26 mouse cellular contexts compared by ENCODE assay signal in genomic region chr15:97462006-97462405, GRCm38 (mm10).
A peak's percentile ranks its signal among the peaks of the same experiment; 100 is the strongest.
DNase-seq lines count a peak whose midpoint lies in the region; ATAC-seq and TF ChIP-seq lines count a peak whose summit lies in the region.
"Had no signal": no experiment of that assay in that cellular context is flagged by ENCODE, and none has a peak within 500 bp of the region (broad histone marks: within the 10 kb centered on the region; RNA-seq: fewer than 3 reads in every experiment).

No protein-coding gene starts in this region.

- TF ChIP-seq EP300 in lung, postnatal 0 days (IDR thresholded peaks at IDR 0.05) = no peak

- TF ChIP-seq CTCF in lung, postnatal 0 days (IDR thresholded peaks at IDR 0.05) = no peak

- no peak overlapping the region for H3K9ac ChIP-seq in lung, postnatal 0 days (replicated peaks; ENCODE audit: low read depth)
- H3K9ac ChIP-seq: embryonic facial prominence, embryonic 13.5 days; forebrain, embryonic 12.5 days; forebrain, embryonic 15.5 days; heart, embryonic 12.5 days; heart, embryonic 15.5 days; hindbrain, embryonic 12.5 days; hindbrain, embryonic 15.5 days had no signal

- peak; percentile 50 for DNase-seq in kidney, postnatal 10 days
- no peak for DNase-seq in kidney, postnatal 36 days
- DNase-seq in lung, postnatal 0 days (ENCODE audit: low spot score) = peak; percentile 22
- no peak for DNase-seq in lung, postnatal 10 days
- DNase-seq in thymus, postnatal 14 days = peak; percentile 2
- no peak for DNase-seq in thymus, postnatal 25 days
- DNase-seq: adrenal gland, adult 8-10 months; adrenal gland, postnatal 25 days; cerebellum, adult 11-12 months; cerebellum, adult 8-10 months; cerebellum, postnatal 10 days; cerebellum, postnatal 36 days; embryo, embryonic 11 days; gastrocnemius, postnatal 25 days; heart, postnatal 10 days had no signal

- no peaks in the 10 kb centered on the region for H3K9me3 ChIP-seq in lung, postnatal 0 days (ENCODE audit: low read length)
- H3K9me3 ChIP-seq: embryonic facial prominence, embryonic 10.5 days; embryonic facial prominence, embryonic 13.5 days; forebrain, embryonic 12.5 days; forebrain, embryonic 15.5 days; heart, embryonic 12.5 days; heart, embryonic 15.5 days; hindbrain, embryonic 12.5 days; hindbrain, embryonic 15.5 days had no signal

- no peaks in the 10 kb centered on the region for H3K27me3 ChIP-seq in lung, postnatal 0 days (replicated peaks; ENCODE audit: insufficient read depth, low read length)
- H3K27me3 ChIP-seq: forebrain, embryonic 12.5 days; forebrain, embryonic 15.5 days; heart, embryonic 12.5 days; heart, embryonic 15.5 days; hindbrain, embryonic 12.5 days; hindbrain, embryonic 15.5 days had no signal

- H3K4me3 ChIP-seq in lung, postnatal 0 days (ENCODE audit: low read depth, low read length) = no peak overlapping the region
- H3K4me3 ChIP-seq: embryonic facial prominence, embryonic 10.5 days; embryonic facial prominence, embryonic 13.5 days; erythroblast, embryonic 14.5 days; forebrain, embryonic 12.5 days; forebrain, embryonic 15.5 days; heart, embryonic 12.5 days; heart, embryonic 15.5 days; hindbrain, embryonic 12.5 days; hindbrain, embryonic 15.5 days had no signal

- 71% methylated on average over 7 of the region's 7 CpGs for WGBS in lung, postnatal 0 days

- H3K4me1 ChIP-seq in lung, postnatal 0 days (ENCODE audit: insufficient read depth, low read depth, low read length) = no peaks in the 10 kb centered on the region
- H3K4me1 ChIP-seq: forebrain, embryonic 12.5 days; forebrain, embryonic 15.5 days; heart, embryonic 15.5 days; hindbrain, embryonic 12.5 days; hindbrain, embryonic 15.5 days had no signal

- H3K4me2 ChIP-seq in lung, postnatal 0 days (replicated peaks; ENCODE audit: low read depth, low read length) = no peak overlapping the region
- H3K4me2 ChIP-seq: embryonic facial prominence, embryonic 13.5 days; forebrain, embryonic 12.5 days; forebrain, embryonic 15.5 days; heart, embryonic 12.5 days; heart, embryonic 15.5 days; hindbrain, embryonic 12.5 days; hindbrain, embryonic 15.5 days had no signal

- no peak overlapping the region for H3K27ac ChIP-seq in lung, postnatal 0 days (ENCODE audit: low read length)
- H3K27ac ChIP-seq: embryonic facial prominence, embryonic 10.5 days; embryonic facial prominence, embryonic 13.5 days; forebrain, embryonic 12.5 days; forebrain, embryonic 15.5 days; heart, embryonic 15.5 days; hindbrain, embryonic 12.5 days; hindbrain, embryonic 15.5 days had no signal

- ATAC-seq in lung, postnatal 0 days = no peak
- ATAC-seq: activated CD4-positive, CD25-positive, alpha-beta regulatory T cell, adult 4 months; CD4-positive, CD25-positive, alpha-beta regulatory T cell, adult 4 months; forebrain, embryonic 15.5 days had no signal

- H3K36me3 ChIP-seq in lung, postnatal 0 days (ENCODE audit: insufficient read depth, low read length) = no peaks in the 10 kb centered on the region
- H3K36me3 ChIP-seq: embryonic facial prominence, embryonic 10.5 days; embryonic facial prominence, embryonic 13.5 days; forebrain, embryonic 12.5 days; forebrain, embryonic 15.5 days; heart, embryonic 12.5 days; heart, embryonic 15.5 days; hindbrain, embryonic 12.5 days; hindbrain, embryonic 15.5 days had no signal

Comparison
In these comparisons a context has a peak if more than half of its experiments do, and no peak if none do; other contexts are left out.
1. DNase-seq: peak in kidney, postnatal 10 days (single experiment), lung, postnatal 0 days (single experiment) and thymus, postnatal 14 days (single experiment); none in kidney, postnatal 36 days (0 of 2), lung, postnatal 10 days (single experiment) and thymus, postnatal 25 days (single experiment).